Mouse (Mus musculus) gastrocnemius, adult 2 months (tissue): ENCODE data around the gene Ap5b1. TPM values are rescaled to one million over a fixed set of nuclear protein-coding genes. Genes with fewer than 3 reads are reported as not detected.

Experiments used
- DNase-seq: peaks from one replicate; pipeline ENCODE4 v3.0.0; 2022
- H3K27ac ChIP-seq: fragments of 200-600 bp; 2 replicates; pipeline ENCODE4 v1.8.1; 2022; ENCODE audit warnings: mild to moderate bottlenecking
- H3K4me3 ChIP-seq: fragments of 200-600 bp; 2 replicates; pipeline ENCODE4 v1.8.1; 2022; ENCODE audit warnings: mild to moderate bottlenecking, moderate library complexity
- CTCF ChIP-seq: fragments of 200-600 bp; IDR thresholded peaks from 2 replicates; pipeline ENCODE4 v1.8.1; 2022; ENCODE audit warnings: antibody characterized with exemption, mild to moderate bottlenecking, moderate library complexity
- intact Hi-C: fragments of 180-260 bp; cut with DNase I; formaldehyde crosslinking; loops from one replicate; pipeline ENCODE4 v1.15.1; 2025
- total RNA-seq, 2 experiments: library from RNA; stranded (reverse); gene quantifications; 2 replicates each; pipeline ENCODE4 v1.2.3; 2021

Gene Ap5b1
- total RNA-seq, 2 experiments from 2014 or later = 2.0 to 2.3 TPM

DNA sequence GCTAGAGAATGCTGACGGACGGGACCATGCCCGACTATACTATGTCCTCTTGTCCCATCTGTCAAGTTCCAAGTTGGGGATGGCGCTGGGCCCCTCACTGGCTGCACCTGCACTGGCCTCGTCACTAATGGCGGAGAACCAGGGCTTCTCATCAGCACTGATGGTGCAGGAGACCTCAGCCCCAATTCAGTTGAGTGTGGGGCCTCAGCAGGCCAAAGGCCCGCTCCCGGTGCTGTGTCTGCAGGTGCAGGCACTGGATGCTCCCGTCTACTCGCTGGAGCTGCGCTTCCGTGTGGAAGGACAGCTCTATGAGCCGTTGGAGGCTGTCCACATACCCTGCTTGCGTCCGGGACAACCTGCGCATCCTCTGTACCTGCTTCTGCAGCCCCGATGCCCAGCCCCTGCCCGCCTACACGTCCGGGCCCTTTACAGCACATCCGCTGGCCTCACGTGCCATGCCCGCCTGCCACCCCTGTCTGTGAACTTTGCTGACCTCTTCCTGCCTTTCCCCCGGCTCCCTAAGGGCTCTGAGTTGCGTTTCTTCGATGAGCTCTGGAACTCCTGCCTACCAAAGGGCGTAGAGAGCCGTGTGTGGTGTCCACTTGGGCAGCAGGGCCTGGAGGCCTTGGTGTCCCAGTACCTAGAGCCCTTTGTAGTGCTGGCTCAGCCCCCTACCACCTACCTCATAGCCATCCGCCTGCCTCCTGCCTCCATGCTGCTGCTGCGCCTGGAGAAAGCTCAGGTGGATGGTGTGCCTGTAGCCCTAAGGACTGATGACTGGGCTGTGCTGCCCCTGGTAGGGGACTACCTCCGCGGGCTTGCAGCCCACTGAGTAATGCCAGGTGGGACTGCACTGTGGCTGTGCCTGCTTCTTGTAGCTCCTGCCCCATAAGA is 2.8 kb downstream of the Ap5b1 start:
- no peak for DNase-seq
- no peak for TF ChIP-seq CTCF
- Histone ChIP-seq H3K4me3 (no peak overlapping the region), H3K27ac (no peak overlapping the region)
- intact Hi-C loops = no loop called here

DNA sequence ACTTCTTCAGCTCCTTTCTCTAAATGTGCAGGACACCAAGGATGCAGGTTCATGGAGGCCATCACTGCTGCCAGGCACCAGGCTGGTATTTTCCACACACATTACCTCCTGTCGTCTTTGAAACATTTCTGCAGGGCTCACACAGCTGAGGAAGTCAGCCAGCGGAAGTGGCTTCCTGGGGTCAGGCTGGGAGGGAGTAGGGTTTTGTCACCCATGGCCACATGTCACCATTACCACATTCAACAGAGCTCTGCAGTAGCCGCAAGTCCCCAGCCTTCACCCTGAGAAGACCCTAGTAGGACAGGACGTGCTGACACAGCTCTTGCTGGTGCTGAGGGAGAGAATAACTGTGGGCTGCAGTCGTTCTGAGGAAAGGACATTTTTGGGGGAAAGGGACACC is 4.0 kb downstream of the Ap5b1 start:
- TF ChIP-seq CTCF = no peak
- Histone ChIP-seq H3K27ac (peak overlapping the region; percentile 24; the same call in 1 of the 2 replicates), H3K4me3 (no peak overlapping the region)
- no peak for DNase-seq
- intact Hi-C loops = no loop called here

- H3K27ac ChIP-seq = peak overlapping the region; percentile 24
- H3K4me3 ChIP-seq = no peak overlapping the region
- no peak for TF ChIP-seq CTCF
- intact Hi-C loops = no loop called here
- peak; percentile 46 for DNase-seq
Observed at GRCm38 (mm10) chr19:5572331-5573125, 4.7 kb downstream of the Ap5b1 start.

- intact Hi-C loops = no loop called here
- TF ChIP-seq CTCF = no peak
- no peak for DNase-seq
Observed at GRCm38 (mm10) chr19:5575336-5575735, 7.5 kb downstream of the Ap5b1 start.

GRCm38 (mm10) chr19:5579971-5580370 is 12.1 kb downstream of the Ap5b1 start:
- no peak for DNase-seq
- H3K27ac ChIP-seq = no peak overlapping the region
- intact Hi-C loops = no loop called here
- no peak overlapping the region for H3K4me3 ChIP-seq
- TF ChIP-seq CTCF = no peak

More at GRCm38 (mm10) chr19:5575336-5575735, 7.5 kb downstream of the Ap5b1 start:
- H3K27ac ChIP-seq = no peak overlapping the region
- no peak overlapping the region for H3K4me3 ChIP-seq

DNA sequence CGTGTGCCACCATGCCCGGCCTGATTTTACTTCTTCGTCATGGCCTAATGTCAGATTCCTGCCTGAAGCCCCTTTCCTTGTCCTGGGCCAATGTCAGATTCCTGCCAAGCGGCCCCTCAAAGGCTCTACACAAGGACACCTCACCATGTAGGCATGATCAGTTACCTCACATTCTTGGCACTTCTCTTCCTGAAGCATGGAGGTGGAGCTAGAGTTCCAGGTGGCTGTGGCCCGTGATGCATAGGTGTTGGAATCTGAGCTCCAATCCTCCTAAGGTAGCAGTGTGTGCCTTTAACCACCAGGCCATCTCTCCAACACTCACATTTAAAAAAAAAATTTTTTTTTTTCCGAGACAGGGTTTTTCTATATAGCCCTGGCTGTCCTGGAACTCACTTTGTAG is 13.0 kb downstream of the Ap5b1 start:
- intact Hi-C loops = no loop called here
- DNase-seq = no peak
- H3K4me3 ChIP-seq = no peak overlapping the region
- H3K27ac ChIP-seq = no peak overlapping the region
- TF ChIP-seq CTCF = no peak

GRCm38 (mm10) chr19:5581995-5582394 is 14.2 kb downstream of the Ap5b1 start:
- DNase-seq = no peak
- intact Hi-C loops = no loop called here
- Histone ChIP-seq H3K4me3 (no peak overlapping the region), H3K27ac (no peak overlapping the region)
- TF ChIP-seq CTCF = no peak

GRCm38 (mm10) chr19:5589159-5589558 is 21.3 kb downstream of the Ap5b1 start:
- TF ChIP-seq CTCF = peak; percentile 20; the same call in 1 of the 2 replicates
- intact Hi-C loops = no loop called here
- no peak overlapping the region for H3K27ac ChIP-seq
- no peak overlapping the region for H3K4me3 ChIP-seq
- no peak for DNase-seq

DNA sequence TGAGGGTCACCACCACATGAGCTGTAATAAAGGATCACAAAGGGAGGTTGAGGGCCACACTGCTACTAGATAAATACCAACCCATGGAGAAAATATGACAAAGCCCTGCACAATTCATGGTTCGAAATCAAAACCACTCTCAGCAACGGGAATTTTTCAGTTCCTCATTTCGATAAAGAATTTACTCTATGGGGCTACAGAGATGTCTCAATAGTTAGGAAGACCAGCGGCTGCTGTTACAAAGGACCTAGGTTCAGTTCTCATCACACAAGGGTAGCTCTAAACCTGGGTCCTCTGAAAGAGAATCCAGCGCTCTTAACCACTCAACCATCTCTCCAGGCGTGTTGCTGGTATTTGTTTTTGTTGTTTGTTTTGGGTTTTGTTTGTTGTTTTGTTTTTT is 24.1 kb downstream of the Ap5b1 start:
- no peak for TF ChIP-seq CTCF
- intact Hi-C loops = no loop called here
- no peak for DNase-seq
- Histone ChIP-seq H3K27ac (no peak overlapping the region), H3K4me3 (no peak overlapping the region)

- TF ChIP-seq CTCF = no peak
- no peak for DNase-seq
- intact Hi-C loops = no loop called here
- no peak overlapping the region for H3K4me3 ChIP-seq
- no peak overlapping the region for H3K27ac ChIP-seq
Observed at GRCm38 (mm10) chr19:5599224-5599623, 31.4 kb downstream of the Ap5b1 start.

GRCm38 (mm10) chr19:5601752-5602541 is 34.1 kb downstream of the Ap5b1 start, which contains the start of gene Rnaseh2c:
TSS of gene Rnaseh2c (plus strand) at chr19:5601873.
- Histone ChIP-seq H3K4me3 (peak within 1 kb of the TSS; percentile 97), H3K27ac (peak within 1 kb of the TSS; percentile 87)
- DNase-seq = peak; percentile 81
- intact Hi-C loops = no loop called here
- no peak for TF ChIP-seq CTCF

GRCm38 (mm10) chr19:5603664-5604063 is 35.8 kb downstream of the Ap5b1 start:
- intact Hi-C loops = no loop called here
- DNase-seq = no peak
- Histone ChIP-seq H3K4me3 (no peak overlapping the region), H3K27ac (no peak overlapping the region)
- no peak for TF ChIP-seq CTCF
